Mouse (Mus musculus): ENCODE measurements around the gene Gsc. TPM values are rescaled to one million over a fixed set of nuclear protein-coding genes. Genes with fewer than 3 reads are reported as not detected.

The Gsc gene
- polyA plus RNA-seq (2015; fragmentation: Nextera tagmentation; extraction: Ambion mirVana): not detected in 2 replicates

GRCm38 (mm10) chr12:104472601-104473424 is at the start of gene Gsc:
TSS of gene Gsc (minus strand) at chr12:104473330.

Other genes starting within 250 kb of the Gsc start
- 2.4 and 3.9 TPM in 2 replicates for gene Serpina3g, start 237.1 kb downstream of the Gsc start, polyA plus RNA-seq (2015; fragmentation: Nextera tagmentation; extraction: Ambion mirVana)
- gene Serpina3i, start 210.2 kb downstream of the Gsc start, polyA plus RNA-seq (2015; fragmentation: Nextera tagmentation; extraction: Ambion mirVana): 0.15 TPM in 1 of 2 replicates, not detected in the other
- gene Serpina3j, start 158.8 kb downstream of the Gsc start, polyA plus RNA-seq (2015; fragmentation: Nextera tagmentation; extraction: Ambion mirVana): not detected in 2 replicates
- gene Serpina3k, start 134.8 kb downstream of the Gsc start, polyA plus RNA-seq (2015; fragmentation: Nextera tagmentation; extraction: Ambion mirVana): not detected in 2 replicates
- not detected in 2 replicates for gene Serpina3m, start 134.8 kb downstream of the Gsc start, polyA plus RNA-seq (2015; fragmentation: Nextera tagmentation; extraction: Ambion mirVana)
- 13.9 and 14.9 TPM in 2 replicates for gene Serpina3n, start 66.6 kb downstream of the Gsc start, polyA plus RNA-seq (2015; fragmentation: Nextera tagmentation; extraction: Ambion mirVana)